Mouse (Mus musculus) heart, embryonic 10.5 days (tissue): Measurements from ENCODE around the gene Mpp3. TPM values are rescaled to one million over a fixed set of nuclear protein-coding genes. Genes with fewer than 3 reads are reported as not detected.

Source experiments
- DNase-seq: peaks from one replicate; pipeline ENCODE4 v3.0.0-alpha.2; 2017; ENCODE audit warnings: low spot score
- H3K27ac ChIP-seq: fragments of 300-500 bp; sonication (generic); 2 replicates; pipeline ENCODE4 v1.5.1; 2016; ENCODE audit warnings: mild to moderate bottlenecking
- H3K27me3 ChIP-seq: fragments of 300-500 bp; sonication (generic); 2 replicates; pipeline ENCODE4 v1.6.1; 2016; ENCODE audit warnings: mild to moderate bottlenecking; ENCODE audit not compliant: poor library complexity, insufficient read depth, severe bottlenecking
- H3K36me3 ChIP-seq: fragments of 300-500 bp; sonication (generic); 2 replicates; pipeline ENCODE4 v1.6.1; 2016; ENCODE audit warnings: mild to moderate bottlenecking, moderate library complexity
- H3K4me1 ChIP-seq: fragments of 300-500 bp; sonication (generic); 2 replicates; pipeline ENCODE4 v1.6.1; 2016; ENCODE audit warnings: mild to moderate bottlenecking
- H3K4me3 ChIP-seq: fragments of 300-500 bp; sonication (generic); 2 replicates; pipeline ENCODE4 v1.5.1; 2016; ENCODE audit warnings: mild to moderate bottlenecking, moderate library complexity
- H3K9me3 ChIP-seq: fragments of 300-500 bp; sonication (generic); 2 replicates; pipeline ENCODE4 v1.6.1; 2016; ENCODE audit warnings: mild to moderate bottlenecking, moderate library complexity
- WGBS: fragments of 180-500 bp; shearing (Covaris S2); methylation state at CpG from one replicate; pipeline ENCODE4 v1.1.7; 2016; 5-methylcytosine and 5-hydroxymethylcytosine counted together
- polyA plus RNA-seq: library from polyadenylated mRNA; unstranded; fragments of >200 nt; fragmentation: Nextera tagmentation; extraction: Ambion mirVana; gene quantifications from 2 replicates; pipeline ENCODE4 v1.2.1, GENCODE M21; 2016

The Mpp3 gene
- 3.4 and 5.1 TPM in 2 replicates for polyA plus RNA-seq

GRCm38 (mm10) chr11:102028087-102028816 is at the start of gene Mpp3:
Mpp3 (minus strand) TSS chr11:102028461.
- H3K9me3 ChIP-seq, result no peaks in the 10 kb centered on the region
- H3K27me3 ChIP-seq, result peaks cover 47% of the 10 kb centered on the region
- peaks cover 26% of the 10 kb centered on the region for H3K4me1 ChIP-seq
- no peak for DNase-seq
- peaks cover 4% of the 10 kb centered on the region for H3K36me3 ChIP-seq
- 76% methylated on average over 6 of the region's 6 CpGs for WGBS
- H3K4me3 ChIP-seq, result peak within 1 kb of the TSS; percentile 71
- no peak within 1 kb of the TSS for H3K27ac ChIP-seq

GRCm38 (mm10) chr11:102073722-102074121 is 45.5 kb upstream of the Mpp3 start:
- Histone ChIP-seq H3K4me1 (peaks cover 10% of the 10 kb centered on the region), H3K36me3 (peaks cover 36% of the 10 kb centered on the region), H3K4me3 (no peak overlapping the region), H3K9me3 (no peaks in the 10 kb centered on the region), H3K27ac (no peak overlapping the region), H3K27me3 (0 out of 2 replicates have a peak, but pooled peaks cover 3% of the 10 kb centered on the region)
- no peak for DNase-seq
- WGBS, result 85% methylated on average over 14 of the region's 14 CpGs

- peaks cover 10% of the 10 kb centered on the region for H3K4me1 ChIP-seq
- no peaks in the 10 kb centered on the region for H3K9me3 ChIP-seq
- H3K4me3 ChIP-seq, result no peak overlapping the region
- 79% methylated on average over 5 of the region's 5 CpGs for WGBS
- H3K27ac ChIP-seq, result no peak overlapping the region
- no peak for DNase-seq
- peaks cover 29% of the 10 kb centered on the region; the same call in 1 of the 2 replicates for H3K36me3 ChIP-seq
- 0 out of 2 replicates have a peak, but pooled peaks cover 3% of the 10 kb centered on the region for H3K27me3 ChIP-seq
Measured at GRCm38 (mm10) chr11:102072729-102073128, 44.5 kb upstream of the Mpp3 start.

- WGBS, result 3% methylated on average over 13 of the region's 13 CpGs
- Histone ChIP-seq H3K4me3 (peak overlapping the region; percentile 43), H3K27ac (no peak overlapping the region), H3K27me3 (0 out of 2 replicates have a peak, but pooled peaks cover 3% of the 10 kb centered on the region), H3K36me3 (0 out of 2 replicates have a peak, but pooled peaks cover 13% of the 10 kb centered on the region), H3K4me1 (peaks cover 18% of the 10 kb centered on the region), H3K9me3 (no peaks in the 10 kb centered on the region)
- DNase-seq, result no peak
Measured at GRCm38 (mm10) chr11:102070426-102070825, 42.2 kb upstream of the Mpp3 start.

GRCm38 (mm10) chr11:102069633-102070032 is 41.4 kb upstream of the Mpp3 start:
- H3K9me3 ChIP-seq, result no peaks in the 10 kb centered on the region
- WGBS, result 51% methylated on average over 11 of the region's 11 CpGs
- H3K27ac ChIP-seq, result no peak overlapping the region
- H3K36me3 ChIP-seq, result 0 out of 2 replicates have a peak, but pooled peaks cover 8% of the 10 kb centered on the region
- no peak overlapping the region for H3K4me3 ChIP-seq
- H3K27me3 ChIP-seq, result 0 out of 2 replicates have a peak, but pooled peaks cover 3% of the 10 kb centered on the region
- H3K4me1 ChIP-seq, result peaks cover 18% of the 10 kb centered on the region
- DNase-seq, result no peak

- H3K4me1 ChIP-seq, result peaks cover 18% of the 10 kb centered on the region
- H3K27me3 ChIP-seq, result 0 out of 2 replicates have a peak, but pooled peaks cover 3% of the 10 kb centered on the region
- WGBS, result 32% methylated on average over 2 of the region's 2 CpGs
- H3K27ac ChIP-seq, result no peak overlapping the region
- H3K36me3 ChIP-seq, result peaks cover 9% of the 10 kb centered on the region
- no peak for DNase-seq
- H3K9me3 ChIP-seq, result no peaks in the 10 kb centered on the region
- no peak overlapping the region for H3K4me3 ChIP-seq
Measured at GRCm38 (mm10) chr11:102068969-102069368, 40.7 kb upstream of the Mpp3 start.

GRCm38 (mm10) chr11:102063076-102063475 is 34.8 kb upstream of the Mpp3 start:
- WGBS, result 76% methylated on average over 13 of the region's 13 CpGs
- H3K9me3 ChIP-seq, result no peaks in the 10 kb centered on the region
- H3K4me1 ChIP-seq, result peaks cover 27% of the 10 kb centered on the region
- H3K36me3 ChIP-seq, result peaks cover 45% of the 10 kb centered on the region
- no peak for DNase-seq
- no peak overlapping the region for H3K27ac ChIP-seq
- peaks cover 42% of the 10 kb centered on the region for H3K27me3 ChIP-seq
- H3K4me3 ChIP-seq, result no peak overlapping the region

GRCm38 (mm10) chr11:102061941-102062473 is 33.7 kb upstream of the Mpp3 start:
- WGBS, result 32% methylated on average over 16 of the region's 16 CpGs

GRCm38 (mm10) chr11:102061236-102061940 is 33.1 kb upstream of the Mpp3 start:
- Histone ChIP-seq H3K4me3 (peak overlapping the region; percentile 63), H3K36me3 (peaks cover 45% of the 10 kb centered on the region), H3K27ac (no peak overlapping the region), H3K9me3 (no peaks in the 10 kb centered on the region), H3K4me1 (peaks cover 19% of the 10 kb centered on the region), H3K27me3 (peaks cover 42% of the 10 kb centered on the region)
- peak; percentile 91 for DNase-seq
- 5% methylated on average over 23 of the region's 23 CpGs for WGBS

More at GRCm38 (mm10) chr11:102061941-102062473, 33.7 kb upstream of the Mpp3 start:
- Histone ChIP-seq H3K4me1 (peaks cover 20% of the 10 kb centered on the region), H3K27me3 (peaks cover 42% of the 10 kb centered on the region), H3K27ac (no peak overlapping the region), H3K4me3 (peak overlapping the region; percentile 63), H3K36me3 (peaks cover 45% of the 10 kb centered on the region), H3K9me3 (no peaks in the 10 kb centered on the region)
- DNase-seq, result no peak

GRCm38 (mm10) chr11:102053847-102054246 is 25.6 kb upstream of the Mpp3 start:
- no peaks in the 10 kb centered on the region for H3K9me3 ChIP-seq
- H3K36me3 ChIP-seq, result peaks cover 8% of the 10 kb centered on the region
- H3K27me3 ChIP-seq, result peaks cover 26% of the 10 kb centered on the region
- no peak overlapping the region for H3K27ac ChIP-seq
- H3K4me3 ChIP-seq, result no peak overlapping the region
- DNase-seq, result no peak
- peaks cover 11% of the 10 kb centered on the region; the same call in 1 of the 2 replicates for H3K4me1 ChIP-seq
- WGBS, result 26% methylated on average over 9 of the region's 9 CpGs

GRCm38 (mm10) chr11:102053183-102053582 is 24.9 kb upstream of the Mpp3 start:
- peaks cover 20% of the 10 kb centered on the region for H3K27me3 ChIP-seq
- H3K4me3 ChIP-seq, result no peak overlapping the region
- no peak overlapping the region for H3K27ac ChIP-seq
- H3K36me3 ChIP-seq, result 0 out of 2 replicates have a peak, but pooled peaks cover 1% of the 10 kb centered on the region
- no peaks in the 10 kb centered on the region for H3K9me3 ChIP-seq
- H3K4me1 ChIP-seq, result peaks cover 11% of the 10 kb centered on the region; the same call in 1 of the 2 replicates
- no peak for DNase-seq
- 72% methylated on average over 7 of the region's 7 CpGs for WGBS

- Histone ChIP-seq H3K4me1 (peaks cover 11% of the 10 kb centered on the region; the same call in 1 of the 2 replicates), H3K27ac (peak overlapping the region; percentile 72; the same call in 1 of the 2 replicates), H3K4me3 (no peak overlapping the region), H3K27me3 (peaks cover 20% of the 10 kb centered on the region; the same call in 1 of the 2 replicates), H3K36me3 (no peaks in the 10 kb centered on the region), H3K9me3 (no peaks in the 10 kb centered on the region)
- WGBS, result 83% methylated on average over 12 of the region's 12 CpGs
- no peak for DNase-seq
Measured at GRCm38 (mm10) chr11:102052697-102053096, 24.4 kb upstream of the Mpp3 start.
